Mouse (Mus musculus) stomach, postnatal 0 days (tissue): ENCODE results near the gene Fyb2. TPM values are rescaled to one million over a fixed set of nuclear protein-coding genes. Genes with fewer than 3 reads are reported as not detected.

Source experiments
- ATAC-seq: fragments of 200-750 bp; cut with Nextera tagmentation; 2 replicates; pipeline ENCODE4 v1.8.0; 2017; ENCODE audit not compliant: low FRiP score, low TSS enrichment
- DNase-seq: peaks from one replicate; pipeline ENCODE4 v3.0.0-alpha.2; 2016; ENCODE audit warnings: low spot score
- H3K27ac ChIP-seq: fragments of 300-500 bp; sonication (generic); replicated peaks from 2 replicates; pipeline ENCODE4 v1.5.1; 2014; ENCODE audit warnings: mild to moderate bottlenecking, control low read depth
- H3K27me3 ChIP-seq: fragments of 300-500 bp; sonication (generic); 2 replicates; pipeline ENCODE4 v1.6.1; 2014; ENCODE audit warnings: low read length; ENCODE audit not compliant: control insufficient read depth, insufficient read depth
- H3K36me3 ChIP-seq: fragments of 300-500 bp; sonication (generic); 2 replicates; pipeline ENCODE4 v1.6.1; 2014; ENCODE audit warnings: low read length, mixed read lengths; ENCODE audit not compliant: control insufficient read depth, insufficient read depth
- H3K4me1 ChIP-seq: fragments of 300-500 bp; sonication (generic); replicated peaks from 2 replicates; pipeline ENCODE4 v1.6.1; 2014; ENCODE audit warnings: antibody characterized with exemption; ENCODE audit not compliant: control insufficient read depth, insufficient read depth
- H3K4me2 ChIP-seq: fragments of 300-500 bp; sonication (generic); replicated peaks from 2 replicates; pipeline ENCODE4 v1.6.1; 2014; ENCODE audit warnings: low read depth, mild to moderate bottlenecking, control low read depth, moderate library complexity
- H3K4me3 ChIP-seq: fragments of 300-500 bp; sonication (generic); 2 replicates; pipeline ENCODE4 v1.5.1; 2014; ENCODE audit warnings: low read depth, low read length, control low read depth
- H3K9ac ChIP-seq: fragments of 300-500 bp; sonication (generic); 2 replicates; pipeline ENCODE4 v1.6.1; 2014; ENCODE audit warnings: mild to moderate bottlenecking, low read length, control low read depth, mixed read lengths
- H3K9me3 ChIP-seq: fragments of 300-500 bp; sonication (generic); 2 replicates; pipeline ENCODE4 v1.6.1; 2016; ENCODE audit warnings: low read length; ENCODE audit not compliant: control insufficient read depth
- CTCF ChIP-seq: IDR thresholded peaks from 2 replicates; pipeline ENCODE4 v1.5.1; 2016; ENCODE audit warnings: antibody characterized with exemption, low read depth, mild to moderate bottlenecking, moderate library complexity
- EP300 ChIP-seq: optimal IDR thresholded peaks from 2 replicates; pipeline ENCODE3; 2016; ENCODE audit warnings: antibody characterized with exemption
- WGBS: fragments of 180-500 bp; shearing (Covaris S2); extraction: QIAGEN DNeasy Blood & Tissue Kit; methylation state at CpG from one replicate; pipeline ENCODE4 v1.1.7; 2014; 5-methylcytosine and 5-hydroxymethylcytosine counted together
- polyA plus RNA-seq: library from polyadenylated mRNA; unstranded; fragments of >200 nt; fragmentation: Nextera tagmentation; extraction: Ambion mirVana; gene quantifications from 2 replicates; pipeline ENCODE4 v1.2.1, GENCODE M21; 2015

Fyb2 gene
- polyA plus RNA-seq, 1 experiment from 2014 or later: 0.06 TPM

GRCm38 (mm10) chr4:104887486-104887885, 25.8 kb upstream of the Fyb2 start:
- no peak for ATAC-seq
- H3K4me1 ChIP-seq: no peaks in the 10 kb centered on the region
- no peak overlapping the region for H3K4me3 ChIP-seq
- WGBS: 79% methylated on average over 9 of the region's 9 CpGs
- no peak for DNase-seq
- H3K4me2 ChIP-seq: no peak overlapping the region
- no peak overlapping the region for H3K27ac ChIP-seq
- H3K9me3 ChIP-seq: no peaks in the 10 kb centered on the region
- no peaks in the 10 kb centered on the region for H3K27me3 ChIP-seq
- H3K36me3 ChIP-seq: no peaks in the 10 kb centered on the region
- TF ChIP-seq EP300 (no peak), CTCF (no peak)
- H3K9ac ChIP-seq: no peak overlapping the region

DNA sequence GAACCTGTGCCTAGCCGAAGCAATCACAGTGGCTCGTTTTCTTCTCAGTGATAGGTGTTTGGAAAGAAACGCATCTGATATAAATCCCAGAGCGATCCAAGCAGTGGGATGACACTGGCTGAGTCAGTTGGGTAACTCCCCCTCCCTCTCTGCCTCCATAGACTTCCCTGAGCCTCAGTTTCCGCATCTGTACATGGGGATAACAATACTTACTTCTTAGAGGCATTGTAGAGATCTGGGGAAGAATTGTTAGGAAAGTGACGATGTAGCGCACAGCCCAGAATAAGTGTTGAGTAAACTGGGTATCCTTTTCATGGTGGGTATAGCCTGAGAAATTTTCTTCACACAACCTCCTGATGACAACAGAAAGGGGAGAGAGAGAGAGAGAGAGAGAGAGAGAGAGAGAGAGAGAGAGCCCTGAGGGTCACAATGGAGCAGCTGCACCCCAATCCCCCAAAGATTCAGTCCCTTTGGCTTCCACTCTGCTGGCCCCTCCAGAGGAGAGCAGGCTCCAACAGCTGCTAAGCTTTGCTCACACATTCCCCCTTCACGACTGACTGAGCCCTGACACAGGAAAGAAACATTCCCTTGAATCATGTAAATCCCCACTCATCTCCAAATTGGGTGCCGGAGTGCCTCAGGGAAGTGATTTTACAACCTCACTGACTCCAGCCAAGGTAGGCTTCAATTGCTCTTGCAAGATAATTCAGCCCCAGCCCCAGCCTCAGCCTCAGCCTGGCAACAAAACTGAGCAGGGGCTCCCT, 24.6 kb upstream of the Fyb2 start:
- Histone ChIP-seq H3K27me3 (no peaks in the 10 kb centered on the region), H3K4me1 (no peaks in the 10 kb centered on the region), H3K4me2 (no peak overlapping the region), H3K36me3 (no peaks in the 10 kb centered on the region), H3K27ac (no peak overlapping the region), H3K9me3 (no peaks in the 10 kb centered on the region), H3K9ac (no peak overlapping the region), H3K4me3 (no peak overlapping the region)
- 69% methylated on average over 9 of the region's 9 CpGs for WGBS
- no peak for TF ChIP-seq CTCF
- TF ChIP-seq EP300: no peak
- DNase-seq (no peak), ATAC-seq (no peak)

GRCm38 (mm10) chr4:104891708-104892107, 21.5 kb upstream of the Fyb2 start:
- no peak for TF ChIP-seq EP300
- no peak for TF ChIP-seq CTCF
- Histone ChIP-seq H3K4me1 (no peaks in the 10 kb centered on the region), H3K27me3 (no peaks in the 10 kb centered on the region), H3K4me3 (no peak overlapping the region), H3K9ac (no peak overlapping the region), H3K27ac (no peak overlapping the region), H3K9me3 (no peaks in the 10 kb centered on the region), H3K36me3 (no peaks in the 10 kb centered on the region), H3K4me2 (no peak overlapping the region)
- DNase-seq: peak; percentile 31
- ATAC-seq: peak; percentile 50; the same call in 1 of the 2 replicates
- WGBS: 60% methylated on average over 7 of the region's 7 CpGs

GRCm38 (mm10) chr4:104893588-104893987, 19.7 kb upstream of the Fyb2 start:
- no peaks in the 10 kb centered on the region for H3K4me1 ChIP-seq
- no peak for DNase-seq
- no peak for ATAC-seq
- no peak for TF ChIP-seq EP300
- no peak for TF ChIP-seq CTCF
- no peak overlapping the region for H3K4me2 ChIP-seq
- H3K9me3 ChIP-seq: no peaks in the 10 kb centered on the region
- H3K27ac ChIP-seq: no peak overlapping the region
- no peaks in the 10 kb centered on the region for H3K27me3 ChIP-seq
- WGBS: 74% methylated on average over 5 of the region's 5 CpGs
- no peaks in the 10 kb centered on the region for H3K36me3 ChIP-seq
- H3K4me3 ChIP-seq: no peak overlapping the region
- H3K9ac ChIP-seq: no peak overlapping the region

DNA sequence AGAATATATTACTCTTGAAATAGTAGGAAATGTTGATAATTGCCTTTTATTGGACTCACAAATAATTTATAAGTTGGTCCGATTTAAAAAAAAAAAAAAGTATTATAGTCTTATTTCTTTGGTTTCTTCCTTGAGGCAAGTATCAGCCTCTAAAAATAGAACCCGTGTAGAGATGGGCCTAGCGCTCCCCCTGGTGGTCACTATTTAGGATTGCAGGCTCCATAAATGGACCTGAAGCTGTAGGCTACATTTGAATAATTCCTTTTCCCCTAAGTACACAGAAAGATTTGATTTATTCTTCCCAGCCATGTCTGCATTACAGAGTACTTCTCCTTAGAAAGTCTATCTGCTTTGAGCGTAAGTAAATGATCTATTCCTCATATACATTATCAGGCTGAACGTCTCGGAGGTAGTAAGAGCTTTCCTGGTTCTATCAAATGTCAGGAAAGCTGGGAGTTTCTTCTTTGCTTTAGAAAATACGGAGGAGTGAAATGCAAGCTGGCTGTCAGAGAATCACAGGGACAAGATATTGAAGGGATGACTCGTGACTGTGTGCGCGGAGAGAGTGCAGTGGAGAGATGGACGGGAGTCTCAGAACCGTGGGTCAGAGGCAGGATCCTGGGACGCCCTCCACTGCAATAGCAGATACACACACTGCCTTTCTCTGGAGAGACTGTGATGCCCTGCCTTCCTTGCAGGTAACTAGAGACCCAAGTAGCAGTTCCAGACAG, 19.1 kb upstream of the Fyb2 start:
- no peaks in the 10 kb centered on the region for H3K36me3 ChIP-seq
- no peak overlapping the region for H3K4me2 ChIP-seq
- ATAC-seq: no peak
- WGBS: 47% methylated on average over 13 of the region's 13 CpGs
- peak; percentile 57 for DNase-seq
- H3K27ac ChIP-seq: no peak overlapping the region
- H3K4me3 ChIP-seq: no peak overlapping the region
- TF ChIP-seq CTCF (peak; percentile 95), EP300 (no peak)
- no peaks in the 10 kb centered on the region for H3K4me1 ChIP-seq
- H3K9me3 ChIP-seq: no peaks in the 10 kb centered on the region
- H3K9ac ChIP-seq: no peak overlapping the region
- no peaks in the 10 kb centered on the region for H3K27me3 ChIP-seq

DNA sequence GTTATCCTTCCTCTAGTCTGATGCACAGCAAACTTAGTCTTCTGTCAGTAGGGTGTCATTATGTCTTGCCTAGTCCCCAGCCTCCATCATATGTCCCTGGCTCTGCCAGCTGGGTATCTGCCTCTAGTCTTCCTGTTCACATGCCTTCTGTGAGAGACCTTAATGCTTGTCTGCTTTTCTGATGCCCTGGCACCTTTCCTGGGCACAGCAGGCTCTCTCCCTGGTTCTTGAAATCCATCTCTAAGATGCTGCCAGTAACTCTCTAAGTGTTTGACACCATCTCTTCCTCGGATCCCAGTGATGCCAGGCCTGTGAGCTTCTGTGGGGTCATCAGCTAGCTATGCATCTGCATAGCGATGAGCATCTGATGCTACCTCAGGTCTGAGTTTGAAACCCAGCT, 10.4 kb upstream of the Fyb2 start:
- Histone ChIP-seq H3K9me3 (no peaks in the 10 kb centered on the region), H3K27ac (no peak overlapping the region), H3K36me3 (no peaks in the 10 kb centered on the region), H3K4me1 (no peaks in the 10 kb centered on the region), H3K4me2 (no peak overlapping the region), H3K4me3 (no peak overlapping the region), H3K27me3 (no peaks in the 10 kb centered on the region), H3K9ac (no peak overlapping the region)
- WGBS: 84% methylated on average over 2 of the region's 2 CpGs
- TF ChIP-seq CTCF: no peak
- no peak for DNase-seq
- no peak for ATAC-seq
